Mouse (Mus musculus) neural tube, postnatal 0 days (tissue): ENCODE data around the gene A730049H05Rik. TPM values are rescaled to one million over a fixed set of nuclear protein-coding genes. Genes with fewer than 3 reads are reported as not detected.

ENCODE experiments used
- polyA plus RNA-seq: library from polyadenylated mRNA; unstranded; fragments of >200 nt; fragmentation: Nextera tagmentation; extraction: Ambion mirVana; gene quantifications from 2 replicates; pipeline ENCODE4 v1.2.1, GENCODE M21; 2015

A730049H05Rik gene
- polyA plus RNA-seq = 0.64 and 0.65 TPM in 2 replicates

GRCm38 (mm10) chr6:92816311-92816751 is at the start of gene A730049H05Rik:
Gene A730049H05Rik, plus strand, starts transcription at chr6:92816478.

GRCm38 (mm10) chr6:92869089-92869581 is 52.9 kb downstream of the A730049H05Rik start, which contains the start of gene Gm15737:
Gene Gm15737, plus strand, starts transcription at chr6:92869357.

Other genes with a start within 250 kb of the A730049H05Rik start
- gene Prickle2, start 110.3 kb upstream of the A730049H05Rik start, polyA plus RNA-seq = 9.9 and 13.2 TPM in 2 replicates
- gene Gm15737, start 52.9 kb downstream of the A730049H05Rik start, polyA plus RNA-seq = not detected in 2 replicates
- gene Adamts9, start 127.0 kb downstream of the A730049H05Rik start, polyA plus RNA-seq = 1.8 and 2.3 TPM in 2 replicates